8 mouse cellular contexts compared by ENCODE assay signal in genomic region chr1:131937659-131938305, GRCm38 (mm10). TPM values are rescaled to one million over a fixed set of nuclear protein-coding genes. Genes with fewer than 3 reads are reported as not detected.
A peak's percentile ranks its signal among the peaks of the same experiment; 100 is the strongest.
DNase-seq lines count a peak whose midpoint lies in the region; ATAC-seq and TF ChIP-seq lines count a peak whose summit lies in the region.

No protein-coding gene starts in this region.

- no peaks in the 10 kb centered on the region for H3K79me2 ChIP-seq in C2C12 (ENCODE audit: control insufficient read depth, insufficient read depth)

- H3K4me3 ChIP-seq in C2C12 (ENCODE audit: insufficient read depth, poor library complexity, severe bottlenecking) = no peak overlapping the region
- H3K4me3 ChIP-seq in embryonic facial prominence, embryonic 11.5 days (ENCODE audit: low read depth, low read length) = no peak overlapping the region
- no peak overlapping the region for H3K4me3 ChIP-seq in heart, embryonic 15.5 days
- no peak overlapping the region for H3K4me3 ChIP-seq in liver, embryonic 11.5 days (ENCODE audit: low read depth, low read length)

- H3ac ChIP-seq in C2C12 (ENCODE audit: control insufficient read depth, insufficient read length, low read depth) = no peak overlapping the region

- no peak overlapping the region for H3K9ac ChIP-seq in embryonic facial prominence, embryonic 11.5 days (replicated peaks; ENCODE audit: low read length)
- no peak overlapping the region for H3K9ac ChIP-seq in heart, embryonic 15.5 days
- H3K9ac ChIP-seq in liver, embryonic 11.5 days (ENCODE audit: low read depth, low read length) = no peak overlapping the region

- H3K9me3 ChIP-seq in embryonic facial prominence, embryonic 11.5 days (replicated peaks; ENCODE audit: control insufficient read depth, low read length) = no peaks in the 10 kb centered on the region
- no peaks in the 10 kb centered on the region for H3K9me3 ChIP-seq in heart, embryonic 15.5 days (replicated peaks)
- no peaks in the 10 kb centered on the region for H3K9me3 ChIP-seq in liver, embryonic 11.5 days (ENCODE audit: control insufficient read depth, low read length)

- no peaks in the 10 kb centered on the region for H3K4me1 ChIP-seq in embryonic facial prominence, embryonic 11.5 days (ENCODE audit: control insufficient read depth, insufficient read depth, low read length)
- H3K4me1 ChIP-seq in heart, embryonic 15.5 days (replicated peaks) = peaks cover 36% of the 10 kb centered on the region
- H3K4me1 ChIP-seq in liver, embryonic 11.5 days (replicated peaks; ENCODE audit: control insufficient read depth, insufficient read depth, low read length) = peaks cover 6% of the 10 kb centered on the region

- peaks cover 44% of the 10 kb centered on the region for H3K36me3 ChIP-seq in C2C12 (ENCODE audit: control insufficient read depth, insufficient read depth)
- peaks cover 4% of the 10 kb centered on the region for H3K36me3 ChIP-seq in embryonic facial prominence, embryonic 11.5 days (replicated peaks; ENCODE audit: control insufficient read depth, insufficient read depth, low read depth, low read length)
- peaks cover 8% of the 10 kb centered on the region for H3K36me3 ChIP-seq in heart, embryonic 15.5 days
- peaks cover 11% of the 10 kb centered on the region for H3K36me3 ChIP-seq in liver, embryonic 11.5 days (ENCODE audit: control insufficient read depth, insufficient read depth, low read length)

- peak; percentile 76; the same call in 1 of the 2 replicates for ATAC-seq in embryonic facial prominence, embryonic 11.5 days (replicated peaks; ENCODE audit: insufficient number of reproducible peaks, low FRiP score, low TSS enrichment, low read depth)
- ATAC-seq in heart, embryonic 15.5 days (replicated peaks; ENCODE audit: insufficient number of reproducible peaks, insufficient read depth, low FRiP score, low read depth) = no peak
- peak; percentile 47; the same call in 1 of the 2 replicates for ATAC-seq in liver, embryonic 11.5 days (replicated peaks; ENCODE audit: low FRiP score)

- H3K27me3 ChIP-seq in C2C12 (ENCODE audit: control insufficient read depth, insufficient read depth, insufficient read length) = no peaks in the 10 kb centered on the region
- no peaks in the 10 kb centered on the region for H3K27me3 ChIP-seq in embryonic facial prominence, embryonic 11.5 days (ENCODE audit: control insufficient read depth, insufficient read depth, low read length)
- no peaks in the 10 kb centered on the region for H3K27me3 ChIP-seq in heart, embryonic 15.5 days
- no peaks in the 10 kb centered on the region for H3K27me3 ChIP-seq in liver, embryonic 11.5 days (replicated peaks; ENCODE audit: control insufficient read depth, insufficient read depth, low read length)

- H3K4me2 ChIP-seq in embryonic facial prominence, embryonic 11.5 days (ENCODE audit: low read depth, low read length) = no peak overlapping the region
- no peak overlapping the region for H3K4me2 ChIP-seq in heart, embryonic 15.5 days
- no peak overlapping the region for H3K4me2 ChIP-seq in liver, embryonic 11.5 days

- no peaks in the 10 kb centered on the region for H3K79me3 ChIP-seq in C2C12 (ENCODE audit: low read depth)

- peak; percentile 43 for TF ChIP-seq CTCF in C2C12 (IDR thresholded peaks at IDR 0.05; ENCODE audit: control insufficient read depth, insufficient read depth, insufficient read length)

- peak; percentile 88 for DNase-seq in adrenal gland, postnatal 14 days
- peak; percentile 73 for DNase-seq in embryonic facial prominence, embryonic 11.5 days (ENCODE audit: low spot score)
- peak; percentile 84 for DNase-seq in kidney, postnatal 10 days
- no peak for DNase-seq in liver, embryonic 11.5 days (ENCODE audit: low spot score)
- peak; percentile 57 for DNase-seq in neural tube, embryonic 10.5 days (ENCODE audit: extremely low spot score, low spot score)
- DNase-seq in testis, postnatal 10 days (ENCODE audit: low spot score) = peak; percentile 82

- H3K27ac ChIP-seq in embryonic facial prominence, embryonic 11.5 days (replicated peaks; ENCODE audit: low read depth, low read length) = no peak overlapping the region
- peak overlapping the region; percentile 65 for H3K27ac ChIP-seq in heart, embryonic 15.5 days
- H3K27ac ChIP-seq in liver, embryonic 11.5 days (ENCODE audit: low read depth, low read length) = no peak overlapping the region

- WGBS in embryonic facial prominence, embryonic 11.5 days = 56% methylated on average over 6 of the region's 6 CpGs
- 59% methylated on average over 6 of the region's 6 CpGs for WGBS in heart, embryonic 15.5 days
- 73% methylated on average over 6 of the region's 6 CpGs for WGBS in liver, embryonic 11.5 days

TF ChIP-seq in C2C12, 6 proteins besides CTCF, POLR2A, EP300 and RAD21:
- TF ChIP-seq MYOD1 (IDR thresholded peaks at IDR 0.05; ENCODE audit: control insufficient read depth, insufficient read length, low read depth) (no peak), CEBPB (IDR thresholded peaks at IDR 0.05; ENCODE audit: low read depth) (peak; percentile 25), MAX (IDR thresholded peaks at IDR 0.05) (no peak), FOSL1 (IDR thresholded peaks at IDR 0.05; ENCODE audit: insufficient read depth, low read length, poor library complexity, severe bottlenecking) (no peak)
TF ChIP-seq in C2C12: peak in this region for 1.

RNA-seq across cellular contexts. Expression of gene Slc45a3, which starts 25.0 kb away (rescaled TPM):
- 0.75 TPM for polyA plus RNA-seq in C2C12 (2012; fragmentation: generic; extraction: Trizol)
- total RNA-seq in adrenal gland, postnatal 14 days (2021) = 15.5 and 18.3 TPM in 2 replicates
- polyA plus RNA-seq in embryonic facial prominence, embryonic 11.5 days (2014; fragmentation: Nextera tagmentation; extraction: Ambion mirVana) = 3.8 and 4.6 TPM in 2 replicates
- 4.0 and 6.0 TPM in 2 replicates for polyA plus RNA-seq in heart, embryonic 15.5 days (2015; fragmentation: Nextera tagmentation; extraction: Ambion mirVana)
- polyA plus RNA-seq in liver, embryonic 11.5 days (2014; fragmentation: Nextera tagmentation; extraction: Ambion mirVana) = 3.5 and 3.8 TPM in 2 replicates

RNA-seq across cellular contexts. Expression of gene Nucks1, which starts 27.4 kb away (rescaled TPM):
- 36.2 TPM for polyA plus RNA-seq in C2C12 (2012; fragmentation: generic; extraction: Trizol)
- 124 and 135 TPM in 2 replicates for total RNA-seq in adrenal gland, postnatal 14 days (2021)
- 62.6 and 67.1 TPM in 2 replicates for polyA plus RNA-seq in embryonic facial prominence, embryonic 11.5 days (2014; fragmentation: Nextera tagmentation; extraction: Ambion mirVana)
- polyA plus RNA-seq in heart, embryonic 15.5 days (2015; fragmentation: Nextera tagmentation; extraction: Ambion mirVana) = 41.6 and 42.3 TPM in 2 replicates
- polyA plus RNA-seq in liver, embryonic 11.5 days (2014; fragmentation: Nextera tagmentation; extraction: Ambion mirVana) = 52.3 and 53.2 TPM in 2 replicates
